Mouse (Mus musculus): ENCODE data around the gene Akna.

GRCm38 (mm10) chr4:63402056-63402455, 1.1 kb downstream of the Akna start:
- TF ChIP-seq CTCF (IDR thresholded peaks at IDR 0.05; ENCODE audit: borderline replicate concordance, insufficient read depth, low read depth, low read length) (no peak), POLR2A (IDR thresholded peaks at IDR 0.05; ENCODE audit: borderline replicate concordance, insufficient read depth, low read length) (no peak)
